Mouse (Mus musculus) adrenal gland, adult 8-10 months (tissue): Measurements from ENCODE around the gene Son. TPM values are rescaled to one million over a fixed set of nuclear protein-coding genes. Genes with fewer than 3 reads are reported as not detected.

ENCODE experiments used
- DNase-seq: peaks from one replicate; pipeline ENCODE4 v3.0.0; 2022
- total RNA-seq, 4 experiments: library from RNA; stranded (reverse); gene quantifications; 2 replicates each; pipeline ENCODE4 v1.2.4; 2022

The Son gene
- 100 to 1,000 TPM; 235 to 405 (median 309) TPM for total RNA-seq

GRCm38 (mm10) chr16:91647461-91648219 lies at the start of gene Son:
Son (plus strand) TSS chr16:91647506.
- peak; percentile 97 for DNase-seq

GRCm38 (mm10) chr16:91597672-91598010 lies 49.7 kb upstream of the Son start, which contains the start of gene Tmem50b:
Tmem50b (minus strand) TSS chr16:91597800.
- peak; percentile 98 for DNase-seq

- DNase-seq = no peak
Observed at GRCm38 (mm10) chr16:91599242-91599641, 48.1 kb upstream of the Son start.

GRCm38 (mm10) chr16:91601081-91601480 lies 46.2 kb upstream of the Son start:
- no peak for DNase-seq

- no peak for DNase-seq
Observed at GRCm38 (mm10) chr16:91601693-91602092, 45.6 kb upstream of the Son start.

- DNase-seq = no peak
Observed at GRCm38 (mm10) chr16:91605156-91605555, 42.1 kb upstream of the Son start.

- no peak for DNase-seq
Observed at GRCm38 (mm10) chr16:91606958-91607357, 40.3 kb upstream of the Son start.

- peak; percentile 76 for DNase-seq
Observed at GRCm38 (mm10) chr16:91609501-91610245, 37.6 kb upstream of the Son start.

- DNase-seq = no peak
Observed at GRCm38 (mm10) chr16:91611248-91611647, 36.1 kb upstream of the Son start.

- DNase-seq = no peak
Observed at GRCm38 (mm10) chr16:91612525-91612924, 34.8 kb upstream of the Son start.

- no peak for DNase-seq
Observed at GRCm38 (mm10) chr16:91614552-91614951, 32.8 kb upstream of the Son start.

GRCm38 (mm10) chr16:91618511-91619501 lies 28.5 kb upstream of the Son start, which contains the start of gene Dnajc28:
Dnajc28 (minus strand) TSS chr16:91619026.
- peak; percentile 75 for DNase-seq

- DNase-seq = no peak
Observed at GRCm38 (mm10) chr16:91620185-91620584, 27.1 kb upstream of the Son start.

GRCm38 (mm10) chr16:91620991-91621390 lies 26.3 kb upstream of the Son start:
- no peak for DNase-seq

GRCm38 (mm10) chr16:91623074-91623473 lies 24.2 kb upstream of the Son start:
- DNase-seq = no peak

- DNase-seq = no peak
Observed at GRCm38 (mm10) chr16:91627831-91628230, 19.5 kb upstream of the Son start.

GRCm38 (mm10) chr16:91628673-91629072 lies 18.6 kb upstream of the Son start:
- no peak for DNase-seq

- no peak for DNase-seq
Observed at GRCm38 (mm10) chr16:91629749-91630148, 17.6 kb upstream of the Son start.

GRCm38 (mm10) chr16:91630584-91630983 lies 16.7 kb upstream of the Son start:
- DNase-seq = no peak

- DNase-seq = peak; percentile 71
Observed at GRCm38 (mm10) chr16:91632439-91632838, 14.9 kb upstream of the Son start.

- DNase-seq = no peak
Observed at GRCm38 (mm10) chr16:91632940-91633339, 14.4 kb upstream of the Son start.

- DNase-seq = no peak
Observed at GRCm38 (mm10) chr16:91633641-91634040, 13.7 kb upstream of the Son start.

GRCm38 (mm10) chr16:91639161-91639560 lies 8.1 kb upstream of the Son start:
- DNase-seq = peak; percentile 55
